Mouse (Mus musculus): ENCODE results near the gene Crebl2.

Gene Crebl2

GRCm38 (mm10) chr6:134905811-134906210 lies 75.9 kb downstream of the Crebl2 start:
- no peak for DNase-seq (ENCODE audit: low spot score in 2 of 2)

Measured in left cerebral cortex, adult 9 months (tissue).